Mouse (Mus musculus) stomach, postnatal 0 days (tissue): ENCODE data around the gene Gm13043.

Experiments used
- CTCF ChIP-seq: IDR thresholded peaks from 2 replicates; pipeline ENCODE4 v1.5.1; 2016; ENCODE audit warnings: antibody characterized with exemption, low read depth, mild to moderate bottlenecking, moderate library complexity
- EP300 ChIP-seq: optimal IDR thresholded peaks from 2 replicates; pipeline ENCODE3; 2016; ENCODE audit warnings: antibody characterized with exemption

DNA sequence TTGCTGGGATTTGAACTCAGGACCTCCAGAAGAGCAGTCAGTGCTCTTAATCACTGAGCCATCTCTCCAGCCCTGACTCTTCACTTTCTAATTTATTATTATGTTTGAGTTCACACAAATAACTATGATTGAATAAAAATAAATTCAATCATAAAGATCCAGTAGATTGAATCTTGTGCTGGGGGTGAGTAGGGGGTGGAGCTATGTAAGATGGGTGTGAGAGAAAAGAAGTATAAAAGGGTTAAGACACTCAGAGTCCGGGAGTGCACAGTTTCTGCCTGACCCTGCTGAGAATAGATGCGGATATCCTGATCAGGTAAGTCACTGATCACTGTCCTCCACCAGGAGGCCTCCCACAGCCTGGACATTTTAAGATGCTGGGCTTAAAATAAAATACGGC lies at the start of gene Gm13043:
- TF ChIP-seq CTCF (no peak), EP300 (no peak)
